Mouse (Mus musculus) midbrain, embryonic 10.5 days (tissue): ENCODE measurements around the gene Eml1. TPM values are rescaled to one million over a fixed set of nuclear protein-coding genes. Genes with fewer than 3 reads are reported as not detected.
A peak's percentile ranks its signal among the peaks of the same experiment; 100 is the strongest.

Source experiments
- DNase-seq: peaks from one replicate; pipeline ENCODE4 v3.0.0-alpha.2; 2017; ENCODE audit warnings: low spot score
- H3K27ac ChIP-seq: fragments of 300-500 bp; sonication (generic); replicated peaks from 2 replicates; pipeline ENCODE4 v1.5.1; 2016; ENCODE audit warnings: mild to moderate bottlenecking
- H3K27me3 ChIP-seq: fragments of 300-500 bp; sonication (generic); 2 replicates; pipeline ENCODE4 v1.6.1; 2016; ENCODE audit warnings: low read depth, mild to moderate bottlenecking; ENCODE audit not compliant: poor library complexity, severe bottlenecking
- H3K36me3 ChIP-seq: fragments of 300-500 bp; sonication (generic); 2 replicates; pipeline ENCODE4 v1.6.1; 2016; ENCODE audit warnings: mild to moderate bottlenecking, moderate library complexity
- H3K4me1 ChIP-seq: fragments of 300-500 bp; sonication (generic); 2 replicates; pipeline ENCODE4 v1.6.1; 2016
- H3K4me3 ChIP-seq: fragments of 300-500 bp; sonication (generic); 2 replicates; pipeline ENCODE4 v1.5.1; 2016; ENCODE audit warnings: mild to moderate bottlenecking, moderate library complexity
- H3K9me3 ChIP-seq: fragments of 300-500 bp; sonication (generic); replicated peaks from 2 replicates; pipeline ENCODE4 v1.6.1; 2016; ENCODE audit warnings: mild to moderate bottlenecking
- WGBS: fragments of 180-500 bp; shearing (Covaris S2); methylation state at CpG from one replicate; pipeline ENCODE4 v1.1.7; 2016; 5-methylcytosine and 5-hydroxymethylcytosine counted together
- polyA plus RNA-seq: library from polyadenylated mRNA; unstranded; fragments of >200 nt; fragmentation: Nextera tagmentation; extraction: Ambion mirVana; gene quantifications from 2 replicates; pipeline ENCODE4 v1.2.1, GENCODE M21; 2016

Gene Eml1
- polyA plus RNA-seq, 1 experiment from 2014 or later: 121 TPM

DNA sequence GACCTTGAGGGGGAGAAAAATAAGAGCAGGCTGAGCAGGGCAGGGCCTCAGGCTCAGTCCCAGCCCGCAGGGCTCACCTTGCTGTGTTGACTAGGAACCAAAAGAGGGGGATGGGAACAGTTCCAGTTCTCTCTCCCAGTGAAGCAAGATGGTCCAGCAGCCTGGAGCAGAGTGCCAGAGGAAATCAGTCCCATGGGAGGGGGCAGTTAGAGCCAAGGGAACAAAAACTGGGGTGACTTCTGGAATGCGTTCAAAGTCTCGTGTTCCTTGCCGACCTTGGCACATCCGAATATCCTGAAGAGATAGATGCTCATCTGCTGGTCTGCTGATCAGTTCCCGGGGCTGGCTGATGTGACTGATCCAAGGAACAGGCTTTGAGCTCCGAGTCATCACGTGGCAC lies 30.2 kb downstream of the Eml1 start:
- Histone ChIP-seq H3K4me3 (no peak overlapping the region), H3K27me3 (no peaks in the 10 kb centered on the region), H3K36me3 (no peaks in the 10 kb centered on the region), H3K4me1 (peaks cover 24% of the 10 kb centered on the region), H3K9me3 (no peaks in the 10 kb centered on the region), H3K27ac (no peak overlapping the region)
- WGBS: 78% methylated on average over 8 of the region's 8 CpGs
- no peak for DNase-seq

DNA sequence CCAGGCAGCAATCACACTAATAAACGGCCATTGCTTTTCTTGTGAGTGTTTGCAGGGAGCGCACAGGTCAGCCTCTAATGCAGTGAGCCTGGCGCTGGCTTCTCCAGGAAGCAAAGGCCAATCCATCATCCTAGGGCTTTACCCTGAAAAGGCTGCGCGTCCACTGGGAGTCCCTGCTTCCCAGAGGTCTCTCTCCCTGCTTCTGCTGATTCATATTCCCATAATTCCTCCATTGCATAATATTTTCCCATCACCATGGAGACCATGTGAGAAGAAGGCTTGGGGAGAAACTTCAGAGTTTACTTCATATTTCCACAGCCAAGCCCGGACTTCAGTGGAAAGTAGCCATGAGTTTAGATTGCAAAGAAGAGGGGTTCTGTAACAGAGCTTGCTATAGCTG lies 33.2 kb downstream of the Eml1 start:
- Histone ChIP-seq H3K27ac (no peak overlapping the region; the same call in 1 of the 2 replicates), H3K4me3 (no peak overlapping the region), H3K9me3 (no peaks in the 10 kb centered on the region), H3K4me1 (peaks cover 20% of the 10 kb centered on the region), H3K36me3 (no peaks in the 10 kb centered on the region), H3K27me3 (no peaks in the 10 kb centered on the region)
- 93% methylated on average over 6 of the region's 6 CpGs for WGBS
- DNase-seq: no peak

DNA sequence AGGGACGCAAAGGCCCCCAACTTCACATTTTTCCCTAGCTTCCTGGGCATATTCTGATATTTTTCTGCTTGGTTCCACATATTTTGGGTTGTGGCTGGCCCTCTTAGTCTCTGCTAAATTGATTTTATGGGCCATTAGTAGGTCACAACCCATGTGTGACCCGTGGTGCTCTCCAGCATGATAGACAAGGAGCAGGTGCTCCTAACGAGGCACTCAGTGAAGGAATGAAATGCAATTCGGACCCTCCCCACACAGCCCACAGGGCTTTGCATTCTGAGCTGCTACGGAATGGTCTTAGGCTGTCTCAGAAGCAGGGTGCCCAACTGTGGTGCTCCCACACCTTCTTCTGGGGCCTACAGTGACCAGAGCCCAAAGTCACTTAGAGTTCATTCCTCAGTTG lies 38.3 kb downstream of the Eml1 start:
- Histone ChIP-seq H3K9me3 (no peaks in the 10 kb centered on the region), H3K4me3 (no peak overlapping the region), H3K27ac (no peak overlapping the region), H3K36me3 (no peaks in the 10 kb centered on the region), H3K4me1 (peaks cover 35% of the 10 kb centered on the region), H3K27me3 (no peaks in the 10 kb centered on the region)
- 75% methylated on average over 5 of the region's 5 CpGs for WGBS
- DNase-seq: no peak

DNA sequence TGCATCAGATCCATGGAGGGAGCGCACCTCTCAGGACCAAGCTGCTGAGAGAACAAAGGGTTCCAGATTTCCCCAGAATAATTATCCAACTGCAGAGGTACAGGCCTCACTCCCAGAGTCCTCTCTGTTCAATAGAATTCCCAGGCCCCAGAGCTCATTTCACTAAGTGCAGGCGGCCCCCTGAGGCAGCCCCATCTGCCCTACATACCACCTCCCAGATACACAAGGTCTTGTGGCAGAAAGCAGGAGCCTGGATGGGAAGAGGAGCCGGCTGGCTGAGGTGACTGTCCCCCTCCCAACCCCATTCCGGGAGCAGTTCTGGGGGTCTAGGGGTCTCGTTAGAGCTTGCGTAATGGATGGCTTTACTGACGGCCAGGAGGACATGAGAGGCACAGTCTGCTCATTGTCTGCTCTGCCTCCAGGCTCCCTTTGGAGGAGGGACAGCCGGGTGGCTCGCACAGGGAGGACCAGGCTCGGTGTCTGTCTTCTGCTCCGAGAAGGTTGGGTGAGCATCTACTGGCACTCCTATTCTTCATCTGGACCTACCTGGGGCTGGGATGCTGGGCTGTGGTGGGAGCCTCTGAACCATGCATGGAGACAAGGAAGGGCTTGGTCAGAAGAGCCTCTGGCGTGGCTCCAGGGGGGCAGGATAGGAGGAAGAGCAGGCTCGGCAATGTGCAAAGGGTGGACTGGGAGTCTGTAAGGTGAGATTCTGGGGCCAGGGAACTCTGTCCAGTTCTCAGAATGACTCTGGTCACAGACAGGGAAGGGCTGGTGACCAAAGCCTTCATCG lies 39.9 kb downstream of the Eml1 start:
- Histone ChIP-seq H3K4me1 (peaks cover 33% of the 10 kb centered on the region), H3K27me3 (no peaks in the 10 kb centered on the region), H3K4me3 (peak overlapping the region; percentile 20; the same call in 1 of the 2 replicates), H3K36me3 (no peaks in the 10 kb centered on the region), H3K27ac (peak overlapping the region; percentile 70), H3K9me3 (no peaks in the 10 kb centered on the region)
- 77% methylated on average over 14 of the region's 14 CpGs for WGBS
- no peak for DNase-seq

DNA sequence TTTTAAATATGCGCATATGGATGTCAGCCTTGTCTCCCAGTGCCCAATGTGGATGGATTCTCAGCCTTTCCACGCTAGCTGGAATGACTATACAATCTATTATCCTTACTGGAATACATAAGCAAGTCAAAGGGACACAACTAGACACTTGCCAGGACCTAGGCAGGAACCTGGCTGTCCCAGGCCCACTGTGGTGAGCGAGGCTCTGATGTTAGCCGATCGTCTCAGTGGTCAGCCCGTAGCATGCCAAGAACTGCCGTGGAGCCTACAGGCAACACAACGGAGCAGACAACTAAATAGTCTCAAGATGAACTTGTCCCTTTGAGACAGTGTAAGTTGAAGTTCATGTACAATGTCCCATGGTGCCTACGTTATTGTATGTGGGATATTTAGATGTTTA lies 44.2 kb downstream of the Eml1 start:
- DNase-seq: no peak
- Histone ChIP-seq H3K36me3 (no peaks in the 10 kb centered on the region), H3K27me3 (no peaks in the 10 kb centered on the region), H3K9me3 (no peaks in the 10 kb centered on the region), H3K4me1 (peaks cover 16% of the 10 kb centered on the region), H3K4me3 (no peak overlapping the region), H3K27ac (no peak overlapping the region)
- 93% methylated on average over 9 of the region's 9 CpGs for WGBS

DNA sequence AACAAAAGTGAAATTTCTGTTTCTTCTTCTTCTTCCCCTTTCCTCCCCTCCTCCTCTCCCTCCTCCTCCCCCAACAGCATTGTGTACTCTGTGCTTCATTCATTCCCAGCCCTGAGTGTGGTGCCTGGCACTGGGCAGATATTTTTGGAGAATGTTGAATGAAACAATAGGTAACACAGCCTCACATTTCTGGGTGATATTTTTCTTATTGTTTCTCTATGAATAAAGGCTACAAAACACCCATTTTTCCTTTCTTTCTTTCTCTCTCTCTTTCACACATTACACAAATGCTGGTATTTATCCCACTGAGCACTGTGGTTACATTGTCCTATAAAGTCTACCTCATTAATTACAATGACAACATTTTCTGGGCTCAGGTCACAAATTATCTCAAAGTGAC lies 48.8 kb downstream of the Eml1 start:
- H3K4me1 ChIP-seq: peaks cover 26% of the 10 kb centered on the region
- no peak overlapping the region for H3K4me3 ChIP-seq
- no peaks in the 10 kb centered on the region for H3K36me3 ChIP-seq
- H3K9me3 ChIP-seq: no peaks in the 10 kb centered on the region
- peaks cover 18% of the 10 kb centered on the region for H3K27me3 ChIP-seq
- DNase-seq: no peak
- no peak overlapping the region for H3K27ac ChIP-seq

DNA sequence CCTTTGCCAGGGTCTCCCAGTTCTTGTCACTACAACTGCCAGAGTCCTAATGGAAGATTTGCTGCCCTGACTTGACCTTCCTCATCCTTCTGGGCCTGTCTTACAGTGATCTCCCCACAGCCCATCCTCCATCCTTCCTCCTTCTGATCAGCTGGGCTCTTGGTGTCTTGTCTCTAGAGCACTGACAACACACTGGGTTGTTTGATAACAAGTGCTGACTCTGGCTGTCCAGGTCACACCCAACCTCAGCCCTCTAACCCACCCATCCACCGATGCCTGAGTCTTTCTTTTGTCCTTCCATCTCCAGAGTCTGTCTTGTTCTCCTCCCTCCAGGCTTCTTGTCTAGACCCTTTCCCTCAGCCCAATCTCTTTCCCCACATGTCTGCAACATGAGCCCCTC lies 50.7 kb downstream of the Eml1 start:
- Histone ChIP-seq H3K27me3 (peaks cover 18% of the 10 kb centered on the region), H3K4me1 (peaks cover 43% of the 10 kb centered on the region), H3K4me3 (no peak overlapping the region), H3K9me3 (no peaks in the 10 kb centered on the region), H3K27ac (no peak overlapping the region), H3K36me3 (no peaks in the 10 kb centered on the region)
- 88% methylated on average over 1 of the region's 1 CpGs for WGBS
- no peak for DNase-seq

DNA sequence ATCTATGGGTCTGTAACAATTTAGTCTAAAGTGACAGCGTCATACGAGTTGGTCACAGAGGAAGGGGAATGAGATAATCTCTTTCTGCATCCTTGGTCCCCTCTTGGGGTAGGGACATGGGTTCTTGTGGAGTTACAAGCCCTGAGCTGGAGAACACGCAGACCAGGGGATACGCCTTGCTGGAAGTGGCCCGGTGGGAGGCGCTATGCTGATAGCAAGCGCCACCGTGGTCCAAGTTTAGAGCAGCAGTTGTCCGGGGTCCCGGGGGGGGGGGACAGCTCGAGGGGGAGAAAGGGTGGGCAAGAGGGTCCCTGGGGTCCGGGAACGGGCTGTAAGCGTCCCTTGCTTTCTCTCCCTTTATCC lies 51.7 kb downstream of the Eml1 start:
- 4% methylated on average over 13 of the region's 14 CpGs for WGBS
- Histone ChIP-seq H3K9me3 (no peaks in the 10 kb centered on the region), H3K4me1 (peaks cover 51% of the 10 kb centered on the region), H3K27ac (peak overlapping the region; percentile 99), H3K36me3 (no peaks in the 10 kb centered on the region), H3K4me3 (peak overlapping the region; percentile 90), H3K27me3 (peaks cover 18% of the 10 kb centered on the region)
- no peak for DNase-seq

DNA sequence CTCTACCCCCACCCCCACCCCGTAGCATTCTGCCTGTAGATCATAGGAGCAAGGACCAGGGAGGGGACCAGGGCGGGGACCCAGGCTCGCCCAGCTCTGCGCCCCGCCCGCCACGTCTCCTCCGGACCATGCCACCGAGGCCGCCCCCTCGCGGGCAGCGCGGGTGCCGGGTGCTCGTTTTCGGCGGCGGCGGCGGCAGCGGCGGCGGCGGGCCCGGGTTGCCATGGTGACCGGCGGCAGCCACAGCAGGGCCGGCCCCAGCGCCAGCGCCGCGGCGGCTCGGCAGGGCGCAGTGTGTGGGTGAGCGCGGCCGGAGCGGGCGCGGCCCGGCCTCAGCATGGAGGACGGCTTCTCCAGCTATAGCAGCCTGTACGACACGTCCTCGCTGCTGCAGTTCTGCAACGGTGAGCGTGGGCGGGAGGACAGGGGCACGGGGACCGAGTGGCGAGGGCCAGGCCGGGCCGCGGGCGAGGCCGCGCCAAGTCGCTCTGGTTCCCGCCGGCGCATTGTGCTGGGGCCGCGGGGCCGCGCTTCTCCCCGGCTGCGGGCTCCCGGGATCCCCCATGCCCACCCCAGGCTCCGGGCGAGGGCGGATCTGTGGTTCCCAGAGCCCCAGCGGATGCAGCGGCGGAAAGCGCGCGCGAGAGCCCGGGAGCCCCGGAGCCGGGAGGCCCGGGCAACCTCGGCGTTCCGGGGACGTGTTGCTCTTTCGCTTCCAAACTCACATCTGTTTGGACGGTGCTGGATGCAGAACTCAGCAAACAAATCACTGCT lies 52.3 kb downstream of the Eml1 start:
- H3K27me3 ChIP-seq: peaks cover 18% of the 10 kb centered on the region
- under 1% methylated on average over 83 of the region's 90 CpGs for WGBS
- H3K9me3 ChIP-seq: no peaks in the 10 kb centered on the region
- H3K36me3 ChIP-seq: peaks cover 2% of the 10 kb centered on the region
- H3K27ac ChIP-seq: peak overlapping the region; percentile 99
- peak; percentile 94 for DNase-seq
- H3K4me3 ChIP-seq: peak overlapping the region; percentile 90
- peaks cover 53% of the 10 kb centered on the region for H3K4me1 ChIP-seq

DNA sequence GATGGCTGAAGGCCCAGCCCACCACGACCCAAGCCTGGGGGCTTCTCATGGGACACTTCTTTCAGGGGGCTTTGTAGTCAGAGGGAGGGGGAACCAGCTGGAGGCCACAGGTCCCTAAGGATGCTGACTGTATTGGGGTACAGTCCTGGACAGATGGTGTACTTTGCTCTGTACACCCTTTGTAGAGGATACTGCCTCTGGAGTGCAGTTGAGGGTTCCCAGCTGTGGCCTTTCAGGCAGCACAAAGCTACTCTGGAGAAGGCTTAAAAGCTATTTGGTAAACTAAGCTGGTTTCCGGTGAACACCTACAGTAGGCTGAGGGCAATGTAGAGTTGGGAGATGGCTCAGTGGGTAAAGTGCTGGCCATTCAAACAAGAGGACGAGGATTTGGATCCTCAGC lies 60.2 kb downstream of the Eml1 start:
- DNase-seq: no peak
- peaks cover 13% of the 10 kb centered on the region for H3K36me3 ChIP-seq
- peak overlapping the region; percentile 70 for H3K27ac ChIP-seq
- WGBS: 65% methylated on average over 3 of the region's 3 CpGs
- peaks cover 71% of the 10 kb centered on the region for H3K4me1 ChIP-seq
- H3K9me3 ChIP-seq: no peaks in the 10 kb centered on the region
- no peaks in the 10 kb centered on the region for H3K27me3 ChIP-seq
- H3K4me3 ChIP-seq: no peak overlapping the region

DNA sequence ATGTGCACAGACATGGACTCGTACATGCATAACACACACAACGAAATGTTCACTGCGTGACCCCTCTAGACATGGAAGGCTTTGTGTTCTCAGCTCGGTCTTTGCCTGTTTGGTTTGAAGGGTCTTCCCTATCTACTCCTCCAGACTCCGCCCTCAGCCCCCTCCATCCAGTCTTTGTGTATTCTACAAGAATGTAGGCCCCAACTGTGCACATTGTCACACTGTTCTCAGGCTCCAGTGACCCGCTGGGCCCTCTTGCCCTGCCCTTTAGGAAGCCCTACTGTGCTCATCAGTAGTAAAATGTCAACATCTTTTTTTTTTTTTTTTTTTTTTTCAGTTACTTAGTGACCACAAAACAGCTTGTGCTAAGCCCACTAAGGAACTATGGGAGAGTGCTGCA lies 61.0 kb downstream of the Eml1 start:
- Histone ChIP-seq H3K36me3 (peaks cover 13% of the 10 kb centered on the region), H3K27ac (peak overlapping the region; percentile 70), H3K9me3 (no peaks in the 10 kb centered on the region), H3K27me3 (no peaks in the 10 kb centered on the region), H3K4me3 (no peak overlapping the region), H3K4me1 (peaks cover 76% of the 10 kb centered on the region)
- 33% methylated on average over 6 of the region's 6 CpGs for WGBS
- peak; percentile 47 for DNase-seq

DNA sequence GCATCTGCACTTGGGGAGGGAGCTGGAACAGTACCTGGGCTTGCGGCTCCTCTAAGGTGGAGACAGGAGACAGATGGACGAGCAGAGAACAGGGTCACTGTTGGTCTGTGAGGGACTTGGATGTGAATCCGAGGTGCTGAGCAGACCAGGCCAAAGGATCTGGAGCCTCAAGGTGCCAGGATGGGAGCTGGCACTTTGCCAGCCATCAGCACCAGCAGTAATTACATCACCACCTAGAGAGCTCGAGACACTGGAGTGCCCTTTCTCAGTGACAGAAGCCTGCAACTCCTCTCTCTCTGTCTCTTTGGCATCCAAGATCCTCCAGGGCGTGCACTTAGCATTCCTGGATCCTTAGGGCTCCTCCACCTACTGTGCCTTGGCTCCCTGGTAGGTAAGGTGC lies 61.8 kb downstream of the Eml1 start:
- Histone ChIP-seq H3K27ac (peak overlapping the region; percentile 70), H3K36me3 (peaks cover 13% of the 10 kb centered on the region)
- WGBS: 79% methylated on average over 5 of the region's 5 CpGs

DNA sequence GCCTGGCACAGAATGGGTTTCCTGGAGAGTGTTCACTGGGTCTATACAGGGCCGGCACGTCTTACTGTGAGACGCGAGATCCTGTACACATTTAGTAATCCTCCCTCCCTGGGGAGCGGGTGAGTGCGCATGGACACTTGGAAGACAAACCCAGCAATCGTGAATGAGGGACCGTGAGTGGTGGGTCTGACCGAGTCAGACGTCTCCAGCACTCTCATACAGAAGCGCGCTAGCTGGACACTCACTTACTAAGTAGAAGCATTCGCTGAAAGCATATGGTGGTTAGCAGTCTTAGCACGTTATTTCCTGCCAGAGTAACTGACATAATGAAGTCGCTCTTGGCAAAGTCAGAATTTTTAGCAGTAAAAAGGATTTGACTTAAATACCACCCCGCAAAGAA lies 62.3 kb downstream of the Eml1 start:
- peaks cover 78% of the 10 kb centered on the region for H3K4me1 ChIP-seq
- peaks cover 11% of the 10 kb centered on the region for H3K36me3 ChIP-seq
- no peak overlapping the region for H3K4me3 ChIP-seq
- H3K9me3 ChIP-seq: no peaks in the 10 kb centered on the region
- DNase-seq: no peak
- WGBS: 80% methylated on average over 16 of the region's 16 CpGs
- H3K27me3 ChIP-seq: no peaks in the 10 kb centered on the region
- peak overlapping the region; percentile 70; the same call in 1 of the 2 replicates for H3K27ac ChIP-seq

More for the DNA sequence above, 61.8 kb downstream of the Eml1 start:
- H3K4me1 ChIP-seq: peaks cover 76% of the 10 kb centered on the region
- no peaks in the 10 kb centered on the region for H3K9me3 ChIP-seq
- H3K27me3 ChIP-seq: no peaks in the 10 kb centered on the region
- H3K4me3 ChIP-seq: no peak overlapping the region
- DNase-seq: no peak
